Mouse (Mus musculus) retina, adult 2 months (tissue): ENCODE results near the gene Igsf9b.

Experiments used
- DNase-seq: peaks from one replicate; pipeline ENCODE4 v3.0.0-alpha.2; 2012; ENCODE audit warnings: low read depth, low spot score

Igsf9b gene

DNA sequence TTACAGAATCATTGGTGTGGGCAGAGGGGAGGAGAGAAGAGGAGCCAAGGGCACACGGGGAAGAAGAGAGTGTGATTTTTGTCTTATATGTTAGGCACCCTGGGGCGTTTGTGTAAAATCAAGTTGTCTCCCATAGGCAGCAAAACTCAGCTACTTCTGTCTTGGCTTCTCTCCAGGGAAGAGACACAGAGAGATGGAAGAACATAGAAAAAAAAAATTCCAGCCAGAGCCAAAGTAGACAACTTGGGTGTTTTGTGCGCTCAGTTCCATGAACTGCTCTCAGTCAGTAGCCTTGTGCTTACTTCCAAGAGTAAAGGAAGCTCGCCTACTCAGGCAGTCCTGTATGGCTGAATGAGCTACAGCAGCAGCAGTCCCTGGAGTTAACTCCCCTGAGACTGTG lies 31.4 kb downstream of the Igsf9b start:
- DNase-seq, result no peak

DNA sequence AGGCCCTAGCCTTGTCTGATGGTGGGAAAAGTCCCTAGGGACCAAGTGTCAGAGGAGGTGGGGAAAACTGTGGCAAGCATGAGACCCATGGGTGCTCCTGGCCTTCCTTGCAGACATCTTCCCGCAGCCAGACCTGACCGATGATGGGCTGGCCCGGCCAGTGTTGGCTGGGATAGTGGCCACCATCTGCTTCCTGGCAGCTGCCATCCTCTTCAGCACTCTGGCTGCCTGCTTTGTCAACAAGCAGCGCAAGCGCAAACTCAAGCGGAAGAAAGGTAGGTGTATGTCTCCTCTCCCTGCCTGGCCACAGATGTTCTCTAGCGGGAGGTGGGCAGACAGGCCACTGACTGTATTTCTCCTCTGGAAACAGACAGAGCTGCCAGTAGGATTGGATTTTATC lies 32.5 kb downstream of the Igsf9b start:
- no peak for DNase-seq

DNA sequence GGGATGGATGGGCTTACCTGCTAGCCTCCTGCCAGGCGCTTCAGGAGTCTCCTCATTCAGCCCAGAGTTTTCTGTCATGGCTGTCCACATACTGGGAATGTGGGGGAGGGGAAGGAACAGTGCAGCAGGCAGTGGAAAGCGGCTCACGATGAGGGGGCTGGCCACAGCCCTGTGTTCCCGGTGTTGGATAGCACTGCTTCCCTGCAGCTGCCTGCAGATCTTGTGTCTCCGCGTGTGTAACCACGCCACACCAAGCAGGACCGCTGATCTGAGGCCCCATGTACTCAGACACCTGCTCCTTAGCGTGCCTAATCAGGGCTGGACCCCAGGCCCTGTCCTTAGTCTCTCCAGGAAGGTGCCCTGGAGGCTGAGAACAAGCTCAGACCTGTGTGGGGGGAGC lies 35.9 kb downstream of the Igsf9b start:
- no peak for DNase-seq

DNA sequence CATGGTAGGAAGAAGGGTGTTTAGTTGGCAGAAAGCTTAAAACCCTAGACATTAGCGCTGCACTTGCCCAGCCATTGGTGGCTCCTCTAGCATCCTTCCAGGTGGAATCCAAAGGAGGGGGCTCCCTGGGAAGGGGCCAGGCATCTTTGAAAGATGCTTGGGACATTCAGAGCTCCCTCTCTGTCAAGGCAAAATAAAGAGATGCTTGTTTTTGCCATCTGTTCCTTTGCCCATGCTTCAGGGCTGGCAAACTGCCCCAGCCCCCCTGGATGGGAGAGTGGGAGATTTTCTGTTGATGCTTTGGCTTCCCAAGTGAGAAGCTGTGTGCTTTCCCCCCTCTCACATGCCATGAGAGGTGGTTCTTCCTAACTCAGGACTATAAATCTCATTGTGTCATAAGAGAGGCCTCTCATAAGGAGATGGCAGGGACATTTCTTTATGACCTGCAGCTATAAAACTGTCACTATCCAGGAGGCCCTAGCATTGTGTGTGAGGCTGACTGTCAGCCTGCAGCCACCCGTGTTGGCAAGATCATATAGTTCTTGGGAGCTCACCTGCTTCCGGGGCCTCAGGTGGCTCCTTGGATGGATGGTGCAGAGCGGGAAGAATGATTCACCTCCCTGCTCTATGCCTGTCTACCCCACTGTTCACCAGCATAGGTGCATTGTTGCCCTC lies 38.1 kb downstream of the Igsf9b start:
- DNase-seq, result no peak

DNA sequence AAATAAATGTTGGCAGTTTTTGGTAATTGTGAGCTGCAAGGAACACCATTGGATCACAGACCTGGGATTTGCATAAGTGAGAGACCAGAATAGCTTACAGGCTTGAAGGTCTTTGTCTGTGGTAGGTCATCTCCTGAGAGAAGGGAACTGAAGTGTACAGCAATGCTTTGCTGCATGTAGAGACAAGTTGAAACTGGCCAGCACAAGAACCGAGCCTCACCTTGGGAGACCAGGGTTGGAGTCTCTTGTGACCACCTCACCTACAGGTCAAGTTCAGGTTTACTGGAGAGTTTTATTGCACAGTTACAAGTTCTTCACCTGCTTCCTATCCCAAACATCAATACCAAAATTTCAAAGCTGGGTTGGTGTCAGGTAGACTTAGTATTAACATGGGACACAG lies 40.2 kb downstream of the Igsf9b start:
- DNase-seq, result no peak

DNA sequence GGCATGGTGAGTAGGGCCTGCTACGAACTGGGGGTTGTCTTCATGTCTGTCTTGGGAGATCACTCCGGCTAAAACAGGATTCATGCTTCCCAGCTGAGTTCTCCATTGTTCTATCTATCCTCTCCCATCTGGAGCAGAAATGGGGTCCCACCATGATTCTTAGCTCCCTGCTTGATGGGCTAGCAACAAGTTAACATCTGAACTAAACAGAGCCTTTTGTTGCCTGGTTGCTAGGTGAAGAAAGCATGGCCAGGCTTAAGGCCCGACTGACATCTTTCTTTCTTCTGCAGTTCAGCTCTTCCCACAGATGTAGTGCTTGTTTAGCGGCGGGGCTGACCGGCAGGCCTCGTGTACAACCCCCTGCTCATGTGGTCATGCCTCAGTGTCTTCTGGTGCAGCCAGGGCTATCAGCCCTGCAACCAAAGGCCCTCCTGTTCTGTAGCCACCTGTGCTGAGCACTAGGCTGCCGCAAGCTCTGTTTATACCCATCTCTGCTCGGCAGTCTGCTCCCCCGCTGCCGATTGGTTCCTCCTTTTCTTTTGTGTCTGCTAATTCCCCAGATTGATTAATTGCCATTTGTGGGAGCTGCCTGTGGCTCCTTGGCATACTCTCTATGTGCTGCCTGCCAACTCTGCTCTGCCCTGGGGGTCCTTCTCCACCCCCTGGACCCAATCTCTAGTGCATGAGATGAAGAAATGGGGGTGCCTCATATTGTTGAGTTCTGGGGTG lies 47.7 kb downstream of the Igsf9b start:
- no peak for DNase-seq

DNA sequence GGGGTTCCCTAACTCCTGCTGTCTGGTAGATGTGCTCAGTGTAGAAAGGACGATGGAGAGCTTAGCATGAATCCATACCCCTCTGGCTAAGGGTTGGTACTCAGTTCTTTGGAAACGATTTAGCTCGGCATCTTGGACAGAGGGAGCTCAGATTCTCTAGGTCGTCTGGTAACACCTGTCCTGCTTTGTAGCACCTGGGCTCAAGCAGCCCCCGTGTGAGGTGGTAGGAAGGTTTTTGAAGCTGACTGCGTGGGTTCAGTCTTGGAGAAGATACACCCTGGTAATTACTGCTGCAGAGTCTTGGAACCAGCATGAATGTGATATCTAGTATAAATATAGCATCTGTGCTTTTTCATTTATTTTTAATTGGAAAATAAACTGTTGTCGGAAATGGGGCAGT lies 54.1 kb downstream of the Igsf9b start:
- no peak for DNase-seq

DNA sequence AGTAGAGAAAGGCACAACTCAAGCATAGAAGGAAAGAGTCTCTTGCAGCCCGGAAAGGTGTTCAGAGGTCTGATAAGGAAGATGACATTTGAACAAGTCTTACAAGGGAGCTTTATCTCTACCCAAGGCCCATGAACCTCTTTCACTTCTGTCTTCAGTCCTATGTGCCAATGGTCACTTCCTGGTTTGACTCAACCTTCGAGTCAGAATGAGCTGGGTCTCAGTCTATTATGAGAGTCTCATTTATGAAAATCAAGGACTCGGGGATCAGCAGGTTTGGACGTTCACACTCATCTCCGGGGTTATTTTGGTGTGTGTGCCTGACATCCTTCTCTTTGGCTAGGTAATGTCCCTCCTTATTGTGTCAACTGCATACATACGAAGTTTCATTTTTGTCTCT lies 58.9 kb downstream of the Igsf9b start:
- no peak for DNase-seq

DNA sequence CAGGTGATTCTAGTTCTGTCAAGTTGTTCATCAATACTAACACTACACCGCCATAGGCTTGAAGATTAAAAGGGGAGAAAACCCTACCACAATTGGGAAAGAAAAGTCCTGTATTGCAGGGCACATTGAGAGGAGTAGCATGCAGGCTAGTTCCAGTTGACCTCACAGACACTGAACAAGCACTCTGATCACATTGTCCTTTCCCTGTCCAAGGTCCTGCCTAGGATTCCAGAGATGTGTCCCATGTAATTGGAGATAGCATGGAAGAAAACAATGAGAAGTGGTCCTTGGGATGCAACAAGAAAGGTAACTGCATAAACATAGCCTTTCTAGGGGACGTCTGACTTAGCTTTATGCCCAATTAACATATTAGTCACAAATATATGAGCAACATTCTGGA lies 68.2 kb downstream of the Igsf9b start:
- DNase-seq, result no peak

DNA sequence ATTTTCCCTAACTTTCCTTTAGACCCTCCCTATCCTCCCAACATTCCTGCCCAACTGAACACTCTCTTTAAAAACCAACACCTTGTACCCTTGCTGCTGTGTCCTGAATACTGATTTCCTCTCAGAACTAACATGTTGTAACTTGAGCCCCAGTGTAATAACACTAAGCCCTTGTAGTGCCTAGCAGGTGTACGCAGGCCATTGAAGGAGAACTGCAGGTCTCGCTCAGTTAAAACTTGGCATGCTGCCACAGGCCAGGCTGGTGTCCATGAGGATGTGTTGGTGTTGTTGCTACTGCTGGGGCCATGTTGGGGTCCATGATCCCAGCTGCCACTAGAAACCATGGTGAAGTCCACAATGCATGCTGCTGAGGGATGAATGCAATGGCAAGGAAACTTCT lies 70.1 kb downstream of the Igsf9b start:
- no peak for DNase-seq

DNA sequence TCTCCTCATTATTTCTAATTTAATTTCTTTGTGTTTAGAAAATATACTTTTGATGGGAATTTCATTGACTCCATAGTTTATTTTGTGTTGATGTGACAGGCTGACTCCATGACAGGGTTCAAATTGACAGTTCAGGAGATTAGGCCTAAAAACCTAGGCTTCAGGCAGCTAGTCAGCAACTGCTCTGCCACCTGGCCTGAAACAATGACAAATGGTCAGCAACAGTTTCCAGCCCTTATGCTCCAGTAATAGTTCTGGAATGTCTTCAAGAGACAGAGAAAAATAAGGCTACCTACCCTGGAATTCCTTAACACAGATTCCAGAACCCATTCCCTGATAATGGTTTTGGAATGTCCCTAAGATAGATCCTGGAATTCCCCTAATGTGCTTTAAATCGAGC lies 76.7 kb downstream of the Igsf9b start:
- DNase-seq, result no peak

DNA sequence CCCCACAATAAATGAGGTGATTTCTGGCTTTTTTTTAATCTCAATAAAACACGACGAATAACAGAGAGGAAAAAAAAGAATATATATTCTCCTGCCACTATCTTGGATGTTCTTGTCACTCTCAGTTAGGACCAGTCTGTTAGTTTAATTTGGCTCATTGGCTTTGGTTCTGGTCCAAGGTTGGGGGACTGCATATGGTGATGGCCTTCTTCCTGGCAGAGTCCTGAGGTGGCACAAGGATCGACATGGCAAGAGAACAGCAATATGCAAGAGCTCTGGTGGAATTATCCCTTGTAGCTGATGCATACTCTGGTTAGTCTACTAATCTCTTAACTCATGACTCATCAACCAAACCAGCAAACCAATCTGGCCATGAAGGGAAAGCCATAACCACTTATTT lies 87.9 kb downstream of the Igsf9b start:
- DNase-seq, result no peak

DNA sequence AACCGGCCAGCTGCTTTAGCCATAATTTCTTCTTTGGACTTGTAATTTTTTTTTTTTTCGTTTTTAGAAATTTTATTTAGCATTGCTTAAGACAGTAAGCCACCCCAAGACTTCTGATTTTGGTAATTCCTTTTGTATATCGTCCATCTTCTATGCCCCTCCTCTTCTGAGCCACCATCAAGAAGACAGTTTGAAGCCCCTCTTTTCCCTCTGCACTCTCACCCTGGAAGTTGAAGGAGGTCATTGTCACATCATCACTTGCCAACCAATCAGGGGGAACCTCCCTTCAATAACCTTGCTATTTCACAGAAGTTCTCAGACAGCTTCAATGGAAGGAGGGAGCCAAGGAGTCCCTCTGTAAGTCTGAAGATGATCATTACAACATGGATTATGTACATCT lies 97.5 kb downstream of the Igsf9b start, which contains the start of gene Spata19:
Spata19 (plus strand) TSS at position 301 of the 400 bp plus-strand sequence.
- DNase-seq, result no peak

DNA sequence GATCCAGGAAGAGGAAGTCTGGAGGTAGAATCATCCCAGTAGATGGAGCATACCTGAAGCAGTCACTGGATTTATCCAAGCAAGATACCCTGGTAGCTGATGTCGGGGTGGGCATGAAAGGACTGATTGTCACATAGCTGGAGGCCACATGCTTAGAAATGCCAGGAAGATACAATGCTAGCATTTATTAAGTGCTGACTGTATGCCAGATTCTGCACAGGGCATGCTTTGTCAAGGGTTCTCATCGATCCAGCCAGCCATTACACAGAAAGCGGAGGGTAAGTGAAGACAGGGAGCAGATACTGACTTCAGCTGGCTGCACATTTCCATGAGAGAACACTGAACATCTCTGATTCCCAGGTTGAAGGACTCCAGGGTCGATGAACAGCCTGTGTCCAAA lies 102.2 kb downstream of the Igsf9b start:
- no peak for DNase-seq
